Mouse (Mus musculus) macrophage (primary cell): ENCODE measurements around the gene Pard3. TPM values are rescaled to one million over a fixed set of nuclear protein-coding genes. Genes with fewer than 3 reads are reported as not detected.

Source experiments
- H3K27ac ChIP-seq: fragments of 350-480 bp; formaldehyde crosslinking; 2 replicates; pipeline ENCODE4 v1.9.0; 2021
- H3K36me3 ChIP-seq: fragments of 350-480 bp; formaldehyde crosslinking; 2 replicates; pipeline ENCODE4 v1.9.0; 2021; ENCODE audit errors: inconsistent target
- H3K4me3 ChIP-seq: fragments of 350-480 bp; formaldehyde crosslinking; 2 replicates; pipeline ENCODE4 v1.9.0; 2021; ENCODE audit errors: inconsistent target
- H3K79me2 ChIP-seq: fragments of 350-480 bp; formaldehyde crosslinking; 2 replicates; pipeline ENCODE4 v1.9.0; 2021; ENCODE audit errors: inconsistent target
- WGBS: methylation state at CpG from one replicate; pipeline ENCODE4 v1.1.7; 2026; ENCODE audit warnings: inconsistent platforms; ENCODE audit not compliant: missing documents; 5-methylcytosine and 5-hydroxymethylcytosine counted together
- polyA plus RNA-seq: library from polyadenylated mRNA; stranded (reverse); fragments of 250-400 nt; gene quantifications from 3 replicates; pipeline ENCODE4 v1.2.4, GENCODE M21; 2018; ENCODE audit warnings: inconsistent platforms

Gene Pard3
- polyA plus RNA-seq, 1 experiment from 2014 or later = not detected

- 87% methylated on average over 2 of the region's 2 CpGs for WGBS
- H3K27ac ChIP-seq = no peak overlapping the region
- no peaks in the 10 kb centered on the region for H3K79me2 ChIP-seq
- no peaks in the 10 kb centered on the region for H3K36me3 ChIP-seq
- H3K4me3 ChIP-seq = no peak overlapping the region
Observed at GRCm38 (mm10) chr8:127343115-127343514, 279.4 kb downstream of the Pard3 start.

- no peak overlapping the region for H3K27ac ChIP-seq
- H3K36me3 ChIP-seq = no peaks in the 10 kb centered on the region
- H3K79me2 ChIP-seq = no peaks in the 10 kb centered on the region
- 94% methylated on average over 3 of the region's 3 CpGs for whole genome bisulfite sequencing
- H3K4me3 ChIP-seq = no peak overlapping the region
Observed at GRCm38 (mm10) chr8:127344421-127344820, 280.7 kb downstream of the Pard3 start.

- Histone ChIP-seq H3K27ac (no peak overlapping the region), H3K36me3 (no peaks in the 10 kb centered on the region), H3K4me3 (no peak overlapping the region), H3K79me2 (no peaks in the 10 kb centered on the region)
- 100% methylated on average over 1 of the region's 1 CpGs for WGBS
Observed at GRCm38 (mm10) chr8:127345912-127346423, 282.3 kb downstream of the Pard3 start.

- H3K79me2 ChIP-seq = no peaks in the 10 kb centered on the region
- H3K4me3 ChIP-seq = no peak overlapping the region
- 93% methylated on average over 2 of the region's 2 CpGs for WGBS
- H3K36me3 ChIP-seq = no peaks in the 10 kb centered on the region
- no peak overlapping the region for H3K27ac ChIP-seq
Observed at GRCm38 (mm10) chr8:127347890-127348495, 284.3 kb downstream of the Pard3 start.

- Histone ChIP-seq H3K27ac (no peak overlapping the region), H3K4me3 (no peak overlapping the region), H3K79me2 (no peaks in the 10 kb centered on the region), H3K36me3 (no peaks in the 10 kb centered on the region)
Observed at GRCm38 (mm10) chr8:127361796-127362195, 298.1 kb downstream of the Pard3 start.

- H3K79me2 ChIP-seq = no peaks in the 10 kb centered on the region
- H3K36me3 ChIP-seq = no peaks in the 10 kb centered on the region
- WGBS = 51% methylated on average over 3 of the region's 3 CpGs
- no peak overlapping the region for H3K4me3 ChIP-seq
- no peak overlapping the region for H3K27ac ChIP-seq
Observed at GRCm38 (mm10) chr8:127368347-127368746, 304.7 kb downstream of the Pard3 start.

GRCm38 (mm10) chr8:127371326-127371949 lies 307.7 kb downstream of the Pard3 start:
- no peaks in the 10 kb centered on the region for H3K36me3 ChIP-seq
- H3K27ac ChIP-seq = no peak overlapping the region
- WGBS = 91% methylated on average over 16 of the region's 16 CpGs
- H3K79me2 ChIP-seq = no peaks in the 10 kb centered on the region
- H3K4me3 ChIP-seq = no peak overlapping the region

- 44% methylated on average over 2 of the region's 2 CpGs for WGBS
- Histone ChIP-seq H3K79me2 (no peaks in the 10 kb centered on the region), H3K27ac (no peak overlapping the region), H3K4me3 (no peak overlapping the region), H3K36me3 (no peaks in the 10 kb centered on the region)
Observed at GRCm38 (mm10) chr8:127377775-127378174, 314.1 kb downstream of the Pard3 start.

GRCm38 (mm10) chr8:127378994-127379858 lies 315.5 kb downstream of the Pard3 start:
- no peaks in the 10 kb centered on the region for H3K36me3 ChIP-seq
- H3K79me2 ChIP-seq = no peaks in the 10 kb centered on the region
- H3K27ac ChIP-seq = no peak overlapping the region
- WGBS = 89% methylated on average over 10 of the region's 11 CpGs
- no peak overlapping the region for H3K4me3 ChIP-seq

GRCm38 (mm10) chr8:127381259-127381658 lies 317.6 kb downstream of the Pard3 start:
- H3K79me2 ChIP-seq = no peaks in the 10 kb centered on the region
- WGBS = 62% methylated on average over 3 of the region's 3 CpGs
- no peaks in the 10 kb centered on the region for H3K36me3 ChIP-seq
- H3K27ac ChIP-seq = no peak overlapping the region
- H3K4me3 ChIP-seq = no peak overlapping the region

GRCm38 (mm10) chr8:127392700-127393099 lies 329.0 kb downstream of the Pard3 start:
- H3K36me3 ChIP-seq = no peaks in the 10 kb centered on the region
- no peak overlapping the region for H3K27ac ChIP-seq
- H3K4me3 ChIP-seq = no peak overlapping the region
- H3K79me2 ChIP-seq = no peaks in the 10 kb centered on the region

- H3K79me2 ChIP-seq = no peaks in the 10 kb centered on the region
- H3K36me3 ChIP-seq = no peaks in the 10 kb centered on the region
- no peak overlapping the region for H3K27ac ChIP-seq
- WGBS = 81% methylated on average over 3 of the region's 4 CpGs
- H3K4me3 ChIP-seq = no peak overlapping the region
Observed at GRCm38 (mm10) chr8:127395488-127395887, 331.8 kb downstream of the Pard3 start.

- Histone ChIP-seq H3K27ac (no peak overlapping the region), H3K79me2 (no peaks in the 10 kb centered on the region), H3K36me3 (no peaks in the 10 kb centered on the region), H3K4me3 (no peak overlapping the region)
Observed at GRCm38 (mm10) chr8:127405815-127406214, 342.1 kb downstream of the Pard3 start.

GRCm38 (mm10) chr8:127410606-127411005 lies 346.9 kb downstream of the Pard3 start:
- H3K4me3 ChIP-seq = no peak overlapping the region
- no peaks in the 10 kb centered on the region for H3K36me3 ChIP-seq
- H3K27ac ChIP-seq = no peak overlapping the region
- H3K79me2 ChIP-seq = no peaks in the 10 kb centered on the region
- WGBS = 92% methylated on average over 12 of the region's 12 CpGs
